Mouse (Mus musculus) intestine, embryonic 14.5 days (tissue): ENCODE data around the gene Bbs9. TPM values are rescaled to one million over a fixed set of nuclear protein-coding genes. Genes with fewer than 3 reads are reported as not detected.
"Not testable (repeated sequence)": the region's sequence is repeated elsewhere in the genome, so short reads cannot be mapped to it uniquely, and the experiment has no call there.

Source experiments
- ATAC-seq: fragments of 200-750 bp; cut with Nextera tagmentation; replicated peaks from 2 replicates; pipeline ENCODE4 v1.8.0; 2017; ENCODE audit warnings: low read depth, moderate number of reproducible peaks, moderate TSS enrichment, moderate library complexity; ENCODE audit not compliant: low FRiP score, low TSS enrichment
- DNase-seq: peaks from one replicate; pipeline ENCODE4 v3.0.0-alpha.2; 2018; ENCODE audit warnings: low spot score
- H3K27ac ChIP-seq: fragments of 300-500 bp; sonication (generic); 2 replicates; pipeline ENCODE4 v1.5.1; 2014; ENCODE audit warnings: low read depth, mild to moderate bottlenecking, control low read depth
- H3K27me3 ChIP-seq: fragments of 300-500 bp; sonication (generic); replicated peaks from 2 replicates; pipeline ENCODE4 v1.6.1; 2014; ENCODE audit warnings: low read length, control low read depth; ENCODE audit not compliant: control insufficient read depth, insufficient read depth
- H3K36me3 ChIP-seq: fragments of 300-500 bp; sonication (generic); 2 replicates; pipeline ENCODE4 v1.6.1; 2014; ENCODE audit warnings: low read length, control low read depth; ENCODE audit not compliant: control insufficient read depth, insufficient read depth
- H3K4me1 ChIP-seq: fragments of 300-500 bp; sonication (generic); replicated peaks from 2 replicates; pipeline ENCODE4 v1.6.1; 2014; ENCODE audit warnings: low read length, control low read depth, mixed read lengths; ENCODE audit not compliant: control insufficient read depth, insufficient read depth
- H3K4me2 ChIP-seq: fragments of 300-500 bp; sonication (generic); 2 replicates; pipeline ENCODE4 v1.6.1; 2014; ENCODE audit warnings: low read length
- H3K4me3 ChIP-seq: fragments of 300-500 bp; sonication (generic); 2 replicates; pipeline ENCODE4 v1.5.1; 2014; ENCODE audit warnings: low read depth, low read length, control low read depth, mixed read lengths
- H3K9ac ChIP-seq: fragments of 300-500 bp; sonication (generic); 2 replicates; pipeline ENCODE4 v1.6.1; 2014; ENCODE audit warnings: mild to moderate bottlenecking, low read length
- H3K9me3 ChIP-seq: fragments of 300-500 bp; sonication (generic); 2 replicates; pipeline ENCODE4 v1.6.1; 2016; ENCODE audit warnings: low read length, control low read depth; ENCODE audit not compliant: control insufficient read depth
- WGBS: fragments of 180-500 bp; shearing (Covaris S2); extraction: QIAGEN DNeasy Blood & Tissue Kit; methylation state at CpG from one replicate; pipeline ENCODE4 v1.1.7; 2014; 5-methylcytosine and 5-hydroxymethylcytosine counted together
- polyA plus RNA-seq: library from polyadenylated mRNA; unstranded; fragments of >200 nt; fragmentation: Nextera tagmentation; extraction: Ambion mirVana; gene quantifications from 2 replicates; pipeline ENCODE4 v1.2.1, GENCODE M21; 2014

Bbs9 gene
- polyA plus RNA-seq, 1 experiment from 2014 or later: 14.2 TPM

GRCm38 (mm10) chr9:22849212-22849611 is 373.7 kb downstream of the Bbs9 start:
- WGBS: 59% methylated on average over 4 of the region's 4 CpGs
- no peaks in the 10 kb centered on the region for H3K4me1 ChIP-seq
- H3K4me3 ChIP-seq: no peak overlapping the region
- H3K9ac ChIP-seq: no peak overlapping the region
- H3K4me2 ChIP-seq: no peak overlapping the region
- no peaks in the 10 kb centered on the region for H3K27me3 ChIP-seq
- H3K36me3 ChIP-seq: no peaks in the 10 kb centered on the region
- no peak for DNase-seq
- ATAC-seq: no peak
- no peaks in the 10 kb centered on the region for H3K9me3 ChIP-seq
- H3K27ac ChIP-seq: no peak overlapping the region

- H3K36me3 ChIP-seq, H3K4me1 ChIP-seq, H3K4me2 ChIP-seq, ATAC-seq, H3K27ac ChIP-seq, H3K9me3 ChIP-seq, H3K4me3 ChIP-seq, H3K9ac ChIP-seq, DNase-seq, H3K27me3 ChIP-seq: not testable (repeated sequence)
- 89% methylated on average over 6 of the region's 6 CpGs for WGBS
These were observed 393.6 kb downstream of the Bbs9 start for GRCm38 (mm10) chr9:22869147-22869546.

GRCm38 (mm10) chr9:22870661-22871060 is 395.1 kb downstream of the Bbs9 start:
- Histone ChIP-seq H3K27ac (no peak overlapping the region), H3K4me2 (no peak overlapping the region), H3K27me3 (no peaks in the 10 kb centered on the region), H3K4me1 (no peaks in the 10 kb centered on the region; the same call in none of the 2 replicates), H3K36me3 (no peaks in the 10 kb centered on the region), H3K4me3 (no peak overlapping the region), H3K9me3 (no peaks in the 10 kb centered on the region), H3K9ac (no peak overlapping the region)
- no peak for DNase-seq
- WGBS: 73% methylated on average over 3 of the region's 3 CpGs
- no peak for ATAC-seq

DNA sequence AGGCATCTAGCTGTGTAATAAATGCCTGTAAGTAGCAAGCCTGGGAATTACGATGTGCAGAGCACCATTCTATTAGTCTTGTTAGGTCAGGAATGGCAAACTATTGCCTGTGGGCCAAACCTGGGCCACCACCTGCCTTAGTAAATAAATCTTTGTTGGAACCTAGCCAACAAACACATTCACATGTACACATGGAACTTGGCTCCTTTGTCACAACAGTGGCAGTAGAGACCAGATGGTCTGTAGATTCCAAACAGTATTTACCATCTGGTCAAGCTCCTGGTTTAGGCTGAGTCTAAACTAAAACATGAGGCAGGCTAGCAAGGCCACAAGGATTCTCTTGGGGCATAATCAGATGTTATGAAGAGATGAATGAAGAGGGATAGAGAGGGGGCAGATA is 399.7 kb downstream of the Bbs9 start:
- WGBS: 71% methylated on average over 1 of the region's 1 CpGs
- DNase-seq: no peak
- no peaks in the 10 kb centered on the region for H3K27me3 ChIP-seq
- no peaks in the 10 kb centered on the region for H3K9me3 ChIP-seq
- ATAC-seq: no peak
- no peak overlapping the region for H3K4me2 ChIP-seq
- H3K27ac ChIP-seq: no peak overlapping the region
- no peaks in the 10 kb centered on the region for H3K36me3 ChIP-seq
- no peaks in the 10 kb centered on the region for H3K4me1 ChIP-seq
- no peak overlapping the region for H3K9ac ChIP-seq
- H3K4me3 ChIP-seq: no peak overlapping the region

GRCm38 (mm10) chr9:22879266-22879665 is 403.8 kb downstream of the Bbs9 start:
- WGBS: 80% methylated on average over 3 of the region's 3 CpGs
- Histone ChIP-seq H3K9me3 (no peaks in the 10 kb centered on the region), H3K4me3 (no peak overlapping the region), H3K4me1 (no peaks in the 10 kb centered on the region), H3K4me2 (no peak overlapping the region), H3K36me3 (no peaks in the 10 kb centered on the region), H3K27ac (no peak overlapping the region), H3K27me3 (no peaks in the 10 kb centered on the region), H3K9ac (no peak overlapping the region)
- DNase-seq (no peak), ATAC-seq (no peak)

GRCm38 (mm10) chr9:22886351-22886750 is 410.8 kb downstream of the Bbs9 start:
- ATAC-seq: no peak
- no peak overlapping the region for H3K27ac ChIP-seq
- no peaks in the 10 kb centered on the region for H3K27me3 ChIP-seq
- 89% methylated on average over 4 of the region's 4 CpGs for WGBS
- H3K4me3 ChIP-seq: no peak overlapping the region
- no peak overlapping the region for H3K9ac ChIP-seq
- no peaks in the 10 kb centered on the region for H3K36me3 ChIP-seq
- no peak for DNase-seq
- no peak overlapping the region for H3K4me2 ChIP-seq
- H3K4me1 ChIP-seq: no peaks in the 10 kb centered on the region
- H3K9me3 ChIP-seq: no peaks in the 10 kb centered on the region

DNA sequence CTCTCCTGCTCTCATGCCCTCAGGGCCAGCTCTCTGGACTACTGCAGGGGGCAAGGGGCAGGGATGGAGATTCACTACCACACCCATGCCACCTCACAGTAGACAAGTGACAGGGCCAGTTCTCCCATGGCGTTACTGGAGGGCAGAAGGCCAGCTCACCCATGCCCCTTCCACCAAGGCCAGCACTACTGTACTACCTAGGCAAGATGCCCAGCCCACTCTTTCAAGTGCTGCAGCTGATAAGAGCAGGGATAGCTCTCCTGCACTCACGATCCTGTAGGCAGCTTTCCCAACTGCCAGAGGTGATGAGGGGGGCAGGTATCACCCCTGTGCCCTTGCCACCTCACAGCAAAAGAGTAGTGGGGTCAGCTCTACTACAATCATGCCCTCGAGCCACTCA is 429.9 kb downstream of the Bbs9 start:
- WGBS: 76% methylated on average over 3 of the region's 3 CpGs
- no peak overlapping the region for H3K4me3 ChIP-seq
- no peaks in the 10 kb centered on the region for H3K27me3 ChIP-seq
- no peaks in the 10 kb centered on the region for H3K9me3 ChIP-seq
- no peak overlapping the region for H3K9ac ChIP-seq
- no peak for DNase-seq
- H3K4me1 ChIP-seq: no peaks in the 10 kb centered on the region
- no peak overlapping the region for H3K27ac ChIP-seq
- no peaks in the 10 kb centered on the region for H3K36me3 ChIP-seq
- no peak overlapping the region for H3K4me2 ChIP-seq
- no peak for ATAC-seq

GRCm38 (mm10) chr9:22916808-22917207 is 441.3 kb downstream of the Bbs9 start:
- H3K4me3 ChIP-seq: no peak overlapping the region
- H3K4me2 ChIP-seq: no peak overlapping the region
- H3K36me3 ChIP-seq: no peaks in the 10 kb centered on the region
- no peak overlapping the region for H3K9ac ChIP-seq
- H3K27ac ChIP-seq: no peak overlapping the region
- no peaks in the 10 kb centered on the region for H3K9me3 ChIP-seq
- no peaks in the 10 kb centered on the region for H3K27me3 ChIP-seq
- no peaks in the 10 kb centered on the region for H3K4me1 ChIP-seq
- DNase-seq: no peak
- no peak for ATAC-seq

DNA sequence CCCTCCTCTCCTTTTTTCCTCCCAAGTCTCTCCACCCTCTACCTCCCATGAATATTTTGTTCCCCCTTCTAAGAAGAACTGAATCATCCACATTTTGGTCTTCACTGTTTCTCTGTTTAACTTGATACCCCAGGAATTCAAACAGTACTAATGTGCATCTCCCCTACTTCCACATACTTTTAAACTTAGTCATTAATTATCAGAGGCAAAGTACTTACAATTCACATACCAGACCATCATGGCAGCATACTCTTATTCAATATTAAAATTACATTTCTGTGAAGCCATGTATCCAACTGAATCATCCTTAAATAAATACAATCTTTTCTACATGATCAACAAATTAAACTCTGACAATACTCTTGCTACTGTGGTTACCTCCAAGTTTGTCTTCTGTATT is 460.1 kb downstream of the Bbs9 start:
- H3K36me3 ChIP-seq: no peaks in the 10 kb centered on the region
- H3K9me3 ChIP-seq: no peaks in the 10 kb centered on the region
- no peak overlapping the region for H3K4me2 ChIP-seq
- no peaks in the 10 kb centered on the region for H3K27me3 ChIP-seq
- H3K4me3 ChIP-seq: no peak overlapping the region
- DNase-seq (no peak), ATAC-seq (no peak)
- H3K4me1 ChIP-seq: no peaks in the 10 kb centered on the region
- H3K27ac ChIP-seq: no peak overlapping the region
- H3K9ac ChIP-seq: no peak overlapping the region
